Mouse (Mus musculus) kidney, embryonic 16.5 days (tissue): ENCODE data around the gene Ric8a. TPM values are rescaled to one million over a fixed set of nuclear protein-coding genes. Genes with fewer than 3 reads are reported as not detected.

Source experiments
- ATAC-seq: fragments of 200-750 bp; cut with Nextera tagmentation; 2 replicates; pipeline ENCODE4 v1.8.0; 2017; ENCODE audit warnings: moderate TSS enrichment; ENCODE audit not compliant: low FRiP score, low TSS enrichment
- H3K27ac ChIP-seq: fragments of 300-500 bp; sonication (generic); 2 replicates; pipeline ENCODE4 v1.5.1; 2014; ENCODE audit warnings: low read length
- H3K27me3 ChIP-seq: fragments of 300-500 bp; sonication (generic); 2 replicates; pipeline ENCODE4 v1.6.1; 2014; ENCODE audit warnings: low read length, control low read depth, mixed read lengths; ENCODE audit not compliant: insufficient read depth
- H3K36me3 ChIP-seq: fragments of 300-500 bp; sonication (generic); 2 replicates; pipeline ENCODE4 v1.6.1; 2014; ENCODE audit warnings: low read length, control low read depth, mixed read lengths; ENCODE audit not compliant: insufficient read depth
- H3K4me1 ChIP-seq: fragments of 300-500 bp; sonication (generic); 2 replicates; pipeline ENCODE4 v1.6.1; 2014; ENCODE audit warnings: low read length, control low read depth, mixed read lengths; ENCODE audit not compliant: insufficient read depth
- H3K4me2 ChIP-seq: fragments of 300-500 bp; sonication (generic); replicated peaks from 2 replicates; pipeline ENCODE4 v1.6.1; 2014; ENCODE audit warnings: low read depth, low read length
- H3K4me3 ChIP-seq: fragments of 300-500 bp; sonication (generic); 2 replicates; pipeline ENCODE4 v1.5.1; 2014; ENCODE audit warnings: mild to moderate bottlenecking, low read length
- H3K9ac ChIP-seq: fragments of 300-500 bp; sonication (generic); replicated peaks from 2 replicates; pipeline ENCODE4 v1.6.1; 2014; ENCODE audit warnings: low read length
- H3K9me3 ChIP-seq: fragments of 300-500 bp; sonication (generic); 2 replicates; pipeline ENCODE4 v1.6.1; 2016; ENCODE audit warnings: low read length, control low read depth
- WGBS: fragments of 180-500 bp; shearing (Covaris S2); extraction: QIAGEN DNeasy Blood & Tissue Kit; methylation state at CpG from one replicate; pipeline ENCODE4 v1.1.7; 2014; 5-methylcytosine and 5-hydroxymethylcytosine counted together
- polyA plus RNA-seq: library from polyadenylated mRNA; unstranded; fragments of >200 nt; fragmentation: Nextera tagmentation; extraction: Ambion mirVana; gene quantifications from 2 replicates; pipeline ENCODE4 v1.2.1, GENCODE M21; 2015

The Ric8a gene
- polyA plus RNA-seq, 1 experiment from 2014 or later: 73.6 TPM

GRCm38 (mm10) chr7:140831447-140831846 is 25.3 kb upstream of the Ric8a start:
- WGBS: 65% methylated on average over 6 of the region's 6 CpGs
- no peak overlapping the region for H3K4me3 ChIP-seq
- H3K9ac ChIP-seq: no peak overlapping the region
- H3K27ac ChIP-seq: no peak overlapping the region
- H3K9me3 ChIP-seq: no peaks in the 10 kb centered on the region
- no peaks in the 10 kb centered on the region for H3K4me1 ChIP-seq
- no peaks in the 10 kb centered on the region for H3K36me3 ChIP-seq
- H3K4me2 ChIP-seq: no peak overlapping the region
- H3K27me3 ChIP-seq: no peaks in the 10 kb centered on the region
- ATAC-seq: no peak

- Histone ChIP-seq H3K4me3 (no peak overlapping the region), H3K27ac (no peak overlapping the region), H3K4me2 (no peak overlapping the region), H3K9me3 (no peaks in the 10 kb centered on the region), H3K9ac (no peak overlapping the region), H3K27me3 (no peaks in the 10 kb centered on the region), H3K4me1 (no peaks in the 10 kb centered on the region), H3K36me3 (no peaks in the 10 kb centered on the region)
- ATAC-seq: no peak
- WGBS: 81% methylated on average over 4 of the region's 4 CpGs
These were observed 23.4 kb upstream of the Ric8a start for GRCm38 (mm10) chr7:140833341-140833740.

GRCm38 (mm10) chr7:140834968-140835757 is 21.6 kb upstream of the Ric8a start, which contains the start of gene Urah:
Gene Urah, plus strand, starts transcription at chr7:140835018.
- H3K4me2 ChIP-seq: no peak within 1 kb of the TSS

GRCm38 (mm10) chr7:140835758-140836087 is 21.0 kb upstream of the Ric8a start:
- WGBS: 83% methylated on average over 2 of the region's 2 CpGs
- ATAC-seq: no peak
- H3K4me2 ChIP-seq: no peak overlapping the region
- no peak overlapping the region for H3K9ac ChIP-seq
- no peaks in the 10 kb centered on the region for H3K4me1 ChIP-seq
- no peak overlapping the region for H3K4me3 ChIP-seq
- H3K27ac ChIP-seq: no peak overlapping the region
- H3K9me3 ChIP-seq: no peaks in the 10 kb centered on the region
- no peaks in the 10 kb centered on the region for H3K36me3 ChIP-seq
- 0 out of 2 replicates have a peak, but pooled peaks cover 3% of the 10 kb centered on the region for H3K27me3 ChIP-seq

More at GRCm38 (mm10) chr7:140834968-140835757, 21.6 kb upstream of the Ric8a start, which contains the start of gene Urah:
- Histone ChIP-seq H3K4me3 (no peak within 1 kb of the TSS), H3K9me3 (no peaks in the 10 kb centered on the region), H3K9ac (no peak within 1 kb of the TSS), H3K27ac (no peak within 1 kb of the TSS), H3K27me3 (no peaks in the 10 kb centered on the region), H3K36me3 (no peaks in the 10 kb centered on the region), H3K4me1 (no peaks in the 10 kb centered on the region)
- ATAC-seq: no peak; the same call in 1 of the 2 replicates
- WGBS: 46% methylated on average over 20 of the region's 20 CpGs

GRCm38 (mm10) chr7:140836243-140837115 is 20.3 kb upstream of the Ric8a start:
- Histone ChIP-seq H3K9ac (no peak overlapping the region), H3K36me3 (no peaks in the 10 kb centered on the region), H3K27me3 (peaks cover 6% of the 10 kb centered on the region; the same call in 1 of the 2 replicates), H3K9me3 (no peaks in the 10 kb centered on the region), H3K27ac (no peak overlapping the region), H3K4me2 (no peak overlapping the region), H3K4me3 (no peak overlapping the region), H3K4me1 (no peaks in the 10 kb centered on the region)
- ATAC-seq: no peak
- WGBS: 80% methylated on average over 9 of the region's 9 CpGs

- Histone ChIP-seq H3K4me2 (no peak overlapping the region), H3K36me3 (no peaks in the 10 kb centered on the region), H3K9ac (no peak overlapping the region), H3K4me3 (no peak overlapping the region), H3K27me3 (peaks cover 10% of the 10 kb centered on the region; the same call in 1 of the 2 replicates), H3K27ac (no peak overlapping the region), H3K9me3 (no peaks in the 10 kb centered on the region), H3K4me1 (no peaks in the 10 kb centered on the region)
- ATAC-seq: no peak
- WGBS: 45% methylated on average over 5 of the region's 5 CpGs
These were observed 17.2 kb upstream of the Ric8a start for GRCm38 (mm10) chr7:140839556-140839955.

GRCm38 (mm10) chr7:140840750-140841735 is 15.7 kb upstream of the Ric8a start:
- Histone ChIP-seq H3K9me3 (no peaks in the 10 kb centered on the region), H3K36me3 (no peaks in the 10 kb centered on the region), H3K9ac (no peak overlapping the region), H3K27ac (no peak overlapping the region), H3K4me1 (0 out of 2 replicates have a peak, but pooled peaks cover 2% of the 10 kb centered on the region), H3K4me3 (no peak overlapping the region), H3K4me2 (no peak overlapping the region), H3K27me3 (peaks cover 10% of the 10 kb centered on the region; the same call in 1 of the 2 replicates)
- no peak for ATAC-seq
- 39% methylated on average over 19 of the region's 19 CpGs for WGBS

GRCm38 (mm10) chr7:140843806-140844205 is 13.0 kb upstream of the Ric8a start:
- H3K4me3 ChIP-seq: no peak overlapping the region
- no peak overlapping the region for H3K9ac ChIP-seq
- 77% methylated on average over 7 of the region's 7 CpGs for WGBS
- ATAC-seq: no peak
- no peaks in the 10 kb centered on the region for H3K36me3 ChIP-seq
- 0 out of 2 replicates have a peak, but pooled peaks cover 2% of the 10 kb centered on the region for H3K4me1 ChIP-seq
- no peaks in the 10 kb centered on the region for H3K9me3 ChIP-seq
- H3K27ac ChIP-seq: no peak overlapping the region
- no peak overlapping the region for H3K4me2 ChIP-seq
- peaks cover 10% of the 10 kb centered on the region; the same call in 1 of the 2 replicates for H3K27me3 ChIP-seq
